Comparison of ENCODE assay signal across 1 mouse cellular context in genomic region chr7:18902486-18902885, GRCm38 (mm10).
TF ChIP-seq lines count a peak whose summit lies in the region.

No protein-coding gene starts in this region.

TF ChIP-seq in CH12.LX, 34 proteins besides CTCF, POLR2A, EP300 and RAD21:
- TF ChIP-seq ZC3H11A (IDR thresholded peaks at IDR 0.05; ENCODE audit: low read depth, low read length) (no peak), SMC3 (IDR thresholded peaks at IDR 0.05; ENCODE audit: low read depth, low read length) (peak; percentile 53), POLR2AphosphoS2 (IDR thresholded peaks at IDR 0.05; ENCODE audit: low read depth, low read length) (no peak), USF1 (IDR thresholded peaks at IDR 0.05; ENCODE audit: low read depth, low read length) (no peak)
